Mouse (Mus musculus) MN1 (cell line): ENCODE data around the gene Rhbg.
A peak's percentile ranks its signal among the peaks of the same experiment; 100 is the strongest.

Experiments
- DNase-seq: peaks from one replicate; pipeline ENCODE4 v3.0.0-alpha.2; 2016; ENCODE audit warnings: low spot score

Gene Rhbg

DNA sequence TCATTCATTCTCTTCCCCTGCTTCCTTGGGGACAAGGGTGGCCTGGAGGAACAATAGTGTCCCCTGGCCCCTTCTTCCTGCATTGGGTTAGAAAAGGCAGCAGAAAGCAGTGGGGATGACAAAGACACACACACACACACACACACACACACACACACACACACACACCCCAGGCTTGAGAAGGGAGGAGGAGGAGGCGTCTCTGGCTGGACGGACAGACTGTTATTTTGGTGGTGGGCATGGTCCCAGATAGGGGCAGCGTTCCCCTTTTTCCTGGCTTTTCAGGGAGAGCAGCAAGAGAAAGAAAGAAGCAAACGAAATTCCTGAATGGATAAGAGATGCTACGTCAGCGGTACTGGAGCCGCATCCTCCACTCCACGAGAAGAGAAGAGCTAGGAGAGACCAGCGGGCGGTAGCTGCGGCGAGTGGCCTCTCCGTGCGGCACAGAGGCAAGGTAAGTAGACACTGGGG is 47.6 kb downstream of the Rhbg start:
- peak; percentile 54 for DNase-seq

DNA sequence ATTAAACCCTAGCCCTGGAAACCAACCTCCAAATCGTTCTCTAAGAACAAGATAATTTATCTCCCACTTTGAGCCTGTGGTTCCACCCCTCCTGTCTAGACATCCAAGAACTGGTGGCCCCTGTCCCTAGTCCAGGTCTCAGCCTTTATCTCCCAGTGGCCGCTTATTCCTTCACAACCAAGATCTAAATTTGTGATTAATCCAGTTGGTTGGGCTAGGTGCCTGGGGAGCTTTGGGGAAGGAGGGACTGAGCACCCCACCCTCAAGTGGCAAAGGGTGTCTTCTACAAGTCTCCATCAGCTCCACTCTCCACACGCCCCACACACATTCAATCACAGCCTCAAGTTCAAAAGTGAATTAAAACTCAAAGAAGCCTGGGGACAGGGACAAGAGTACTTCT is 48.0 kb downstream of the Rhbg start:
- no peak for DNase-seq

DNA sequence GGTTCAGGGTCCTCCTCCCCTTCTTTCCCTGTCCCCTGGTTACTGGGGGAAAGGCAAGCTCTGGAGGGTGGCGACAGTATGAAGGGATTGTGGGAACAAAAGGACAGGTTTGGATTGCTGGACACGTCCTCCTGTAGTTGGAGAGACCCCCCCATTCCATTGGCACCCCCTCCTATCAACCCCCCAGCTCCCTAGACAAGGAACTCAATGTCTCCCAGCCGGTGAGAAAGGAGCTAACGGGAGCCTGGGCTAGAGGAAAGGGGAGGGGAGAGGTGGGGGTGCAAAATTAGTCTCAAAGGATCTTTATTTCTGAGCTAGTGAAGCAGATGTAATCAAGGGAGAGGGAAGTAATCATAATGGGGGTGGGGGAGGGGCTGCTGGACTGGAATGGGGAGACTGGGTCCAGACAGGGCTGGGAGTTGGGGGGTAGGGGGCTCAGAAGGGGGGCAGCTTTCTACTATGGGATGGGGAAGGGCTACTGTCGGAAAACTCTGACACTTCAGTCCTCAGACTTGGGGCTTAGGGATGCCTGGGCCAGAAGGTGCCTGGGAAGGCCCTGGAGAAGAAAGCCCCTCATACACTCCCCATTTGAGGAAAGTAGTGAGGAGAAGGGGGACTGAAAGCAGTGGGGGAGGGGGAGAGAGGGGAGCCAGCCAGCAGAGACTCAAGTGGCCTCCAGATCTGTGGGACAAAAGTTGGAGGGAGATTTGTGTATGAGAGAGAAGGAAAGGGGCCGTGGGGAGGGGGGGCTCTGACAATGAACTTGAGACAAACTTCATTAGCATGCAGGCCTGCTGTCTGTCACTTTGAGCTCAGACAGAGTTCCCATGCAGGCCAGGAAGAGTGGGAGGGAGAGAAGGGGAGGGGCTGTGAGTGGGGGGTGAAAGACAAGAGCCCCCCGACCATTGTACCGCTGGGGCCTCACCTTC is 48.7 kb downstream of the Rhbg start:
- DNase-seq, result no peak

DNA sequence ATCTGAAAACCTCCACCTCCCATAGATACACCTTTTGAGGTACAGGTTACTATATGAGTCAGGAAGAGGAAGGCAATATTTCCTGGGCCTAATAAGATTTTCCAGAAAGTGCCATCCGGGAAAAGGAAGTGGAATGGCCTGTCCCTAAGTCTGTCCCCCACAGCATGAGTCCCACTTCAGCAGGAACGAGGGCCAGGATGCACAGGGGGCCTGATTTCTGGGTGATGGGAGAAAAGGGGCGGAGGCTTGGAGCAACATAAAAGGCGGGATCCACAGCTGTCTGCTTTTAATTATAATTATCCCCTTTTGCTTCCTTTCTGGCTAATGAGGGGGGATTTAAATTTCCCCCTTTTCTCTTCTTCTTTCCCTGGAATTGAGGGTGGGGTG is 49.3 kb downstream of the Rhbg start:
- DNase-seq, result no peak

DNA sequence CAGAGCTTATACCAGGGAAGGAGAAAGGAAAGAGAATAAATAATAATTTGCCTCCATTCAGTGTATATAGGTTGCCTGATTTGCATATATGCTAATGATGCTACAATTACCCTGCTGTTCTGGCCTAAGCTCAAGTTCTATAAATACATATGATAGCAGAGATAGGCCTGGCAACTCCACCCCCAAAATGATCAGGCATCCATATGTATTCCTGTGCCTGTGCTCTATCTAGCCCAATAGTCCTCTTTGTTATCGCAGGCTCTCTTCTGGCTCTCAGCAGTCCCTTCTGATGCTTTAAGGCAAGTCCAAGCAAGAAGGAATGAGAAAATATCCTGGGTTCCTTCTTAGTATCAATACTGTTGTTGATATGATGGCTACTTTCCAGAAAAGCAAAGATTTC is 49.8 kb downstream of the Rhbg start:
- DNase-seq, result no peak

DNA sequence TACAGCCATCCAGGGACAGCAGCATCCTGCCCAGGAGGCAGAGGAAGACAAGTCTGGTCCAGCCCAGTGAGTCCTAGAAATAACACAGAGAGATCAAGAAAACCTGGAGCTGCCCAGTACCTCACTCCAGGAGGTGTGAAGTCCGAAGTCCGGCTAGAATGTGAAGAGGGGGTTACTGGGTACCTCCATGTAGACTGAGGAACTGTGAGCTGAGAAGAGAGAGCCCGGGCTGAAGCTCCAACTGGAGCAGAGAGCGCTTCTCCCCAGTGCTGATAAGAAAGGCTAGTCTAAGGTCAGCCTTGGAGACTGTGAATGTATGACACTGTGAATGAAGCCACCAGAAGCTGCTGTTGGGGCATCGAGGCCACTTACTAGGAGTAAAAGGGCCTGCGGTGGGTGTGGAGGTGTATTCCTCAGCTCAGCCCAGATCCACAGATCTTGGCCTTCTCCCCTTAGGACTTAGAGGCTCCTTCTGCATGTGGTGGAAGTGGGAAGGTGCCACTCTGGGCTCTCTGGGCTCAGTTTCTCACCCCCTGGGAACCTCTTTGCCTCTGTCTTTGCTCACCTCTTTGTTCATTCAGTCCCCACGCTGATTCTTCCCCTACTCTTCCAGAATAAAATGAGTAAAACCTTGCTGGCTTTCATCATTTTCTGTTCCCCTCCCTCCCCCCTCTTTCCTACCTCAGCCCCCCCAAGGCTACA is 50.4 kb downstream of the Rhbg start:
- no peak for DNase-seq

DNA sequence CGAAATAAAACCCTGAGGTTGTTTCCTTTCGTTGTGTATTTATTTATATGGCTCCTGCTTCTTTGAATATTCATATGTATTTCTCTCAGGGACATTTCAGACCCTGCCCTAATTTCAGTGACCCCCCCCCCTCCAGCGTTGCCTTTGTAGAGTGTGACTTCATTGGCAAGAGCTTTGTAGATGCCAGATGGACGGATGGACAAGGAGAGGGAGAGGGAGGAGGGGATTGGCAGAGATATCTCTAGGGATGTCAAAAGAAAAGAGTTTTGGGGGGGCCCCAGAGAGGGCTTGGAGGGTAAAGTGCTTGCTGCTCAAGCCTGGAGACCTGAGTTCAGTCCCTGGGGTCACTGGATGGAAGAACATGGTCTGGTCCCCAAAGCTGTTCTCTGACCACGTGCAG is 51.1 kb downstream of the Rhbg start:
- DNase-seq, result no peak

DNA sequence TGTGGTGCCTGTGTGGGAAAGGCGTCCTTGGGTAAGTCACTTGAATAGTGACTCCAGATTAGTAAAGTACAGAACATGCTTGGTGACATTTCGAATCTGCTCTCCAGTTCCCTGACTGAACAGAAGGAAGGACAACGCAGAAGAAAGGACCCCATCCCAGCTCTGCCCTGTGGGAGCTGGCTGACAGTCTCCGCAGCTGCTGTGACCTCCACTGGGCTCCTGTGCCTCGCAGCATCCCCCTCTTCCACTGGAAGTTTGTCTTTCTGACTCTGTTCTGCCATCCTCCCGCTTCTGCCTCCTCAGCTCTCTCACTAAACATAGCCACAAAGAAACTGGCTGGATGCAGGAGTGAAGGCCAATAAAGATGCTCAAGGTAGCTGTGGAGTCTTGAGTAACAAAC is 51.5 kb downstream of the Rhbg start:
- no peak for DNase-seq

DNA sequence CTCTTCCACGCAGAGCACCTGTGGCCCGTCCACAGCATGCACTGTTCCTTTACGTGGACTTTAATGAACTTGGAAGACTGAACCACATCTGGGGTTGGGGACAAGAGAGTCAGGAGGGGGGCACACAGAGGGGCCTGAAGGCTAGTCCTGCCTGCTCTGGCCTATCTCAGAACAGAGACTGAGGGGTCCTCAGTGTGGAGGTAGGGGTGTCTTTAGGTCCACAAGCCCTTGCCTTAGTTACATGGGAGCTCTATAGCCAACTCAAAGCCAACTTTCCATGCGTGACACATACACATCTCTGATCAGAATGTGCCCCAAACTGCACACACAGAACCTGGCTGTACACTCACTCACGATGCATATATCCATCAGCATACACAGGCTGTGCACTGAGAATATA is 52.9 kb downstream of the Rhbg start:
- no peak for DNase-seq

DNA sequence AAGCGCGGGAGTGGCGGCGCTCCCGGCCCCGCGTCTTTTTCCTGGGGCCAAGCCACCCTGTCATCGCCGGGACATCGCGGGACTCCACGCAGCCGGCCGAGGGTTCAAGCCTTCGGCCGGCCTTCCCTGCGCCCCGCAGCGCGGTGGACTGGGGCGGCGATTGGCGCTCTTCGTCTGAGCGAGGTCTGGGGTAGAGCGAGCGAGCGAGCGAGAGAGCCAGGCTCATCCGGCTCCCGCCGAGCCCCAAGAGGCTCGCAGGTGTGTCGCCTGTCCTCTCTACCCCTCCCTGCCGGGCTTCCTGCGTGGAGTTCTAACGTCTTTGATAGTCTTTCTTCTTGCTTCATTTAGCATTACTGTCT is 53.6 kb downstream of the Rhbg start:
- no peak for DNase-seq

DNA sequence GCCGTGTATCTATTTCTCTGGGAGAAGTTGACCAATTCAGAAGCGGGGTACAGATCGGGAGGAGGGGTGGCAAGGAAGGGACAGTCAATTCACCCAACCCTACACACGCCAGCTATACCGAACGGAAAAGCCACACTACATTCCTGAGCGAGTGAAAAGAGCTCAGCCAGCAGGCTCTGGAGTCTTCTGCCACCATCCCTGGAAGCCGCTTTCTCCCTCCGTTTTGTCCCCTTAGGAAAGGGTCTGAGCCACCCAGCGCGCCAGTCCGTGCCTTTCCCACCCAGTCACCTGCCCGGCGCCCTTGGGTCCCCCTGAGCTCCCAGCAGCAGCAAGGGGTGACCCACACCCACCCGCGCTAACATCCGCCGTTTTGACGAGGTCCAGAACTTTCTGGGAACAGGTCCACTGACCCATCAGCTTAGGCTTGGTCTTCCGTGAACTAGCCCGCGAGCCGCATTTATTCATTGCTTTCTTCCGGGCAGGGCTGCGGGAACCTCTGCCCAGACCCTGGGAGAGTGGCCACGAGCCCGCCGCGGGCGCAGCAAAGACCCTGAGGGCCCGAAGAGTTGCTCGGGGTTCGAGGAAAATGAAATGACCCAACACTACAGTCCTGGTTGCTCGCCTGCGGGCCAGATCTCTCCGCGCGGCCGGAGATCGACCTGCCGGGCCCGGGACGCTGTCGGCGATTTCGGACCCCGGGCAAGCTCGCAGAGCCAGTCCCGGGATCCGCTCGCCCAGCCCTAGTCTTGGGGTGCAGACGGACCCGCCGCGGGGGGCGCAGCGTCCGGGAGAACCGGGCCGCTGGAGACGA is 54.1 kb downstream of the Rhbg start:
- no peak for DNase-seq

DNA sequence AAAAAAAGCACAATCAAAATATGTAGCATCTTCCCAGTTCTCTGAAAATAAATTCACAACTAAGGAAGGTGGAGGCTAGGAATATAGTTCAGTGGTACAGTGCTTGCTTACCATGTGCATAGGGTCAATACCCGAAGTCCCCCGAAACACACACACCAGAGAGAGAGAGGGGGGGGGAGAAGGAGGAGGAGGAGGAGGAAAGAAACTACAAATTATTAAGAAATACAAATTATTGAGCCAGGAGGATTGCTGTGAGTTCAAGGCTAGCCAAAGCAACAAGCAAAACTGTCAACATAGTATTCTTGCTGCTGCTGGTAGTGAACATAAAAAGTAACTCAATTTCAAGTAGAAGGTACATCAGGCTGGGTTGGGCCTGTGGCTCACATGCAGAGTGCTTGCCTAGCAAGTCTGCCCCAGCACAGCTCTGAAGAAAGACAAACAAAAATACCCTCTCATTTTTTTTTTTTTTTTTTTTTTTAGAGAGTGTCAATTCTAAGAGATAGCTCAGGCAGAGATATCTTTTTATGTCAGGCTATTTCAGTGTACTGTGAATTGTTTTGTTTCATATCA is 54.9 kb downstream of the Rhbg start:
- no peak for DNase-seq

DNA sequence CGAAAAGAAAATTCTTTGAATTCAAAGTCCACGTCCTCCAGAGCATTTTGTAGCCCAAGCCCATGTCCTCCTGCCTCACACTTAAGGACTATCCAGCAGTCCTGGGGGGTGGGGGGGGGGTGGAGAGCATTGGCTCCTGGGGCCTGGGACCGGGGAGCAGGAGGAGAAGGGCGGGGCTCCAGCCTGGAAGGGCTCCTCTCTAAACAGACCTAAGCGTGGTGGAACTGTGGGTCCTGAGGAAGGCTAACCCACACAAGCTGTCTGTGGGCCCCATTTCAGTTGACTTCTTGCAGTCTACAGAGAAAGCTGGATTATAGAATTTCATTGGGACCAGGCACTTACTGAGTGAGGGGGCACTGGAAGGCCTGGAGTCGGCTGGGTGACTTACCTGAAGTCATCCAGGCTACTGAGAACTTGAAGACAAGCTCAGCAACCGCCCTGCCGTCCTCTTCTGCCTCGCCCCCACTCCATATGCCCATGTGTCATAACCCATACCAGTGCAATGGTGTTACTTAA is 55.9 kb downstream of the Rhbg start:
- DNase-seq, result no peak

DNA sequence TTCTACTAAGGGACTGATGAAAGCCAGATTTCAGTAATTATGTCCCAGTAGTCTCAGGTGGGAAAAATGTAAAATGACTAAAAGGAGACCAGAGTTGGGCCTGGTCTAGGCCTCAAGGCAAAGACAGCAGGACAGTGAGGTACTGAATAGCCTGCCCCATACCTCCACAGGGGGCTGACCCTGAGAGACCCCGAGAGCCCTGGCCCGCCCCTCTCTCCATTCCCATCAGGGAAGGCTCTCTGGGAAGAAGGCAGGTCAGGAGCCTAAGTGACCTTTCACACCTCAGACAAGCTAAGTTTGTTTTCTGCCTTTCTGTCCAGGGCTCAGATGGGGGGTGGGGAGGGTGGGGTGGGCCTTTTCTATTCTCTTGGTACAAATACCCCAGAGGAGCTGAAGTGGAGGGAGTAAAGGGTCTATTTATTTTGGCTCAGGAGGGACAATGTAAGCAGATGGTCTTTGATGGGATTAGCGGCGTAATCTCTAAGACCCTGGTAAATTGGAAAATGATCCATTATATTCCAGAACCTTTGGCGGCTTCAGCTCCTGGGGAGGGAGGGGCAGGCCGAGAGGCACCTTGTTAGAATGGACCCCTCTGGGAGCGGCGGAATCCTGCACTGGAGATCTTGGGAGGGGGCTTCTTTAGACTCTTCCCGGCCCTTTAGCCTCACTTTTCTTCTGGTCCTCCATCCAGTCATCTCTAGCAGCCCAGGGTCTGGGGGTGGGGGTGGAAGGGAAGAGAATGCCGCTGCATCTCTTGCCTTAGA is 56.6 kb downstream of the Rhbg start:
- no peak for DNase-seq
